Mouse (Mus musculus) G1E-ER4 (cell line): ENCODE results near the gene Lmntd1. TPM values are rescaled to one million over a fixed set of nuclear protein-coding genes. Genes with fewer than 3 reads are reported as not detected.

Experiments
- GATA1 ChIP-seq: IDR thresholded peaks from one replicate; pipeline ENCODE4 v1.8.0; 2012; ENCODE audit warnings: low read length, inconsistent platforms
- polyA plus RNA-seq: library from polyadenylated mRNA; stranded (reverse); fragments of >175 nt; gene quantifications from 2 replicates; pipeline ENCODE4 v1.2.3, GENCODE M21; 2012

Gene Lmntd1
- not detected in 2 replicates for polyA plus RNA-seq

- no peak for TF ChIP-seq GATA1
Measured at GRCm38 (mm10) chr6:145614219-145614618, at the start of gene Lmntd1. TSS of gene Lmntd1 (minus strand) at chr6:145614319.

GRCm38 (mm10) chr6:145660943-145661342 is 46.8 kb upstream of the Lmntd1 start:
- no peak for TF ChIP-seq GATA1

- no peak for TF ChIP-seq GATA1
Measured at GRCm38 (mm10) chr6:145659116-145659515, 45.0 kb upstream of the Lmntd1 start.

- TF ChIP-seq GATA1, result no peak
Measured at GRCm38 (mm10) chr6:145656740-145657591, 42.8 kb upstream of the Lmntd1 start.

- TF ChIP-seq GATA1, result no peak
Measured at GRCm38 (mm10) chr6:145655678-145656077, 41.6 kb upstream of the Lmntd1 start.

GRCm38 (mm10) chr6:145654062-145654836 is 40.1 kb upstream of the Lmntd1 start:
- no peak for TF ChIP-seq GATA1

GRCm38 (mm10) chr6:145653626-145654025 is 39.5 kb upstream of the Lmntd1 start:
- TF ChIP-seq GATA1, result no peak

- TF ChIP-seq GATA1, result no peak
Measured at GRCm38 (mm10) chr6:145652986-145653385, 38.9 kb upstream of the Lmntd1 start.

GRCm38 (mm10) chr6:145651976-145652375 is 37.9 kb upstream of the Lmntd1 start:
- no peak for TF ChIP-seq GATA1

GRCm38 (mm10) chr6:145640971-145641506 is 26.9 kb upstream of the Lmntd1 start:
- no peak for TF ChIP-seq GATA1

GRCm38 (mm10) chr6:145638248-145638647 is 24.1 kb upstream of the Lmntd1 start:
- no peak for TF ChIP-seq GATA1

- no peak for TF ChIP-seq GATA1
Measured at GRCm38 (mm10) chr6:145636682-145637081, 22.6 kb upstream of the Lmntd1 start.

GRCm38 (mm10) chr6:145634454-145634853 is 20.3 kb upstream of the Lmntd1 start:
- no peak for TF ChIP-seq GATA1

- TF ChIP-seq GATA1, result no peak
Measured at GRCm38 (mm10) chr6:145630269-145630668, 16.1 kb upstream of the Lmntd1 start.

- TF ChIP-seq GATA1, result no peak
Measured at GRCm38 (mm10) chr6:145623141-145623540, 9.0 kb upstream of the Lmntd1 start.
